Mouse (Mus musculus) adrenal gland, postnatal 36 days (tissue): ENCODE results near the gene Mast3. TPM values are rescaled to one million over a fixed set of nuclear protein-coding genes. Genes with fewer than 3 reads are reported as not detected.
"Not testable (repeated sequence)": the region's sequence is repeated elsewhere in the genome, so short reads cannot be mapped to it uniquely, and the experiment has no call there.

Experiments
- DNase-seq, 2 experiments: peaks; one replicate each; pipeline ENCODE4 v3.0.0; 2021; ENCODE audit warnings: mixed read lengths in 1 of 2
- total RNA-seq, 2 experiments: library from RNA; stranded (reverse); gene quantifications; 2 replicates each; pipeline ENCODE4 v1.2.3; 2021

Mast3 gene
- total RNA-seq, 2 experiments from 2014 or later, result 16.8 to 19.0 TPM

- no peak for DNase-seq
These were observed 29.2 kb upstream of the Mast3 start for GRCm38 (mm10) chr8:70834071-70834470.

GRCm38 (mm10) chr8:70833520-70833919 is 28.7 kb upstream of the Mast3 start:
- DNase-seq, result peak; percentile 76 to 88

GRCm38 (mm10) chr8:70833018-70833482 is 28.2 kb upstream of the Mast3 start:
- peak; percentile 16 to 54 for DNase-seq

GRCm38 (mm10) chr8:70832371-70832770 is 27.5 kb upstream of the Mast3 start:
- no peak for DNase-seq

- no peak for DNase-seq
These were observed 26.7 kb upstream of the Mast3 start for GRCm38 (mm10) chr8:70831517-70831916.

- DNase-seq, result no peak
These were observed 22.9 kb upstream of the Mast3 start for GRCm38 (mm10) chr8:70827796-70828195.

GRCm38 (mm10) chr8:70827010-70827409 is 22.2 kb upstream of the Mast3 start:
- no peak for DNase-seq

GRCm38 (mm10) chr8:70825816-70826215 is 21.0 kb upstream of the Mast3 start:
- DNase-seq, result no peak

GRCm38 (mm10) chr8:70823802-70824201 is 18.9 kb upstream of the Mast3 start:
- DNase-seq, result no peak

- not testable (repeated sequence) for DNase-seq
These were observed 17.7 kb upstream of the Mast3 start for GRCm38 (mm10) chr8:70822594-70822993.

- DNase-seq, result no peak
These were observed 17.1 kb upstream of the Mast3 start for GRCm38 (mm10) chr8:70821992-70822391.

GRCm38 (mm10) chr8:70821399-70821962 is 16.6 kb upstream of the Mast3 start:
- DNase-seq, result peak; percentile 70 to 80

GRCm38 (mm10) chr8:70820101-70820935 is 15.5 kb upstream of the Mast3 start:
- peak; percentile 49 to 66 for DNase-seq

- peak; percentile 32 to 55 for DNase-seq
These were observed 11.8 kb upstream of the Mast3 start for GRCm38 (mm10) chr8:70816679-70817078.

- no peak for DNase-seq
These were observed 8.0 kb upstream of the Mast3 start for GRCm38 (mm10) chr8:70812885-70813284.

GRCm38 (mm10) chr8:70812055-70812454 is 7.2 kb upstream of the Mast3 start:
- no peak for DNase-seq

GRCm38 (mm10) chr8:70810962-70811680 is 6.3 kb upstream of the Mast3 start:
- no peak for DNase-seq

- no peak for DNase-seq
These were observed 4.3 kb upstream of the Mast3 start for GRCm38 (mm10) chr8:70808955-70809701.

GRCm38 (mm10) chr8:70808239-70808638 is 3.4 kb upstream of the Mast3 start, which contains the start of gene Il12rb1:
Il12rb1 (plus strand) TSS chr8:70808449.
- no peak for DNase-seq

- DNase-seq, result no peak
These were observed 2.5 kb upstream of the Mast3 start for GRCm38 (mm10) chr8:70807304-70807703.

GRCm38 (mm10) chr8:70806541-70806940 is 1.7 kb upstream of the Mast3 start:
- peak in 1 of 2 experiments; percentile 49 for DNase-seq
